Mouse (Mus musculus) liver, embryonic 12.5 days (tissue): ENCODE measurements around the gene Rrp36. TPM values are rescaled to one million over a fixed set of nuclear protein-coding genes. Genes with fewer than 3 reads are reported as not detected.

ENCODE experiments used
- ATAC-seq: fragments of 200-750 bp; cut with Nextera tagmentation; 2 replicates; pipeline ENCODE4 v1.8.0; 2017; ENCODE audit warnings: moderate number of reproducible peaks, mild to moderate bottlenecking, moderate library complexity
- H3K27ac ChIP-seq: fragments of 300-500 bp; sonication (generic); 2 replicates; pipeline ENCODE4 v1.5.1; 2016; ENCODE audit warnings: mild to moderate bottlenecking
- H3K27me3 ChIP-seq: fragments of 300-500 bp; sonication (generic); replicated peaks from 2 replicates; pipeline ENCODE4 v1.6.1; 2016; ENCODE audit warnings: mild to moderate bottlenecking, moderate library complexity
- H3K36me3 ChIP-seq: fragments of 300-500 bp; sonication (generic); 2 replicates; pipeline ENCODE4 v1.6.1; 2016; ENCODE audit warnings: mild to moderate bottlenecking, moderate library complexity
- H3K4me1 ChIP-seq: fragments of 300-500 bp; sonication (generic); 2 replicates; pipeline ENCODE4 v1.6.1; 2016
- H3K4me2 ChIP-seq: fragments of 300-500 bp; sonication (generic); 2 replicates; pipeline ENCODE4 v1.6.1; 2016; ENCODE audit warnings: mild to moderate bottlenecking, moderate library complexity
- H3K4me3 ChIP-seq: fragments of 300-500 bp; sonication (generic); 2 replicates; pipeline ENCODE4 v1.5.1; 2016; ENCODE audit warnings: mild to moderate bottlenecking, moderate library complexity
- H3K9ac ChIP-seq: fragments of 300-500 bp; sonication (generic); 2 replicates; pipeline ENCODE4 v1.6.1; 2016; ENCODE audit warnings: mild to moderate bottlenecking, moderate library complexity
- H3K9me3 ChIP-seq: fragments of 300-500 bp; sonication (generic); replicated peaks from 2 replicates; pipeline ENCODE4 v1.6.1; 2016; ENCODE audit warnings: mild to moderate bottlenecking, moderate library complexity
- WGBS: fragments of 180-500 bp; shearing (Covaris S2); methylation state at CpG from one replicate; pipeline ENCODE4 v1.1.7; 2016; ENCODE audit not compliant: insufficient replicate concordance; 5-methylcytosine and 5-hydroxymethylcytosine counted together
- polyA plus RNA-seq: library from polyadenylated mRNA; unstranded; fragments of >200 nt; fragmentation: Nextera tagmentation; extraction: Ambion mirVana; gene quantifications from 2 replicates; pipeline ENCODE4 v1.2.1, GENCODE M21; 2016

Gene Rrp36
- polyA plus RNA-seq, 1 experiment from 2014 or later, result 37.3 TPM

GRCm38 (mm10) chr17:46682654-46683389 is 8.7 kb upstream of the Rrp36 start:
- WGBS, result 87% methylated on average over 16 of the region's 16 CpGs
- Histone ChIP-seq H3K9me3 (no peaks in the 10 kb centered on the region), H3K4me3 (no peak overlapping the region), H3K27ac (no peak overlapping the region), H3K4me1 (peaks cover 36% of the 10 kb centered on the region), H3K36me3 (peaks cover 64% of the 10 kb centered on the region), H3K4me2 (no peak overlapping the region), H3K27me3 (no peaks in the 10 kb centered on the region), H3K9ac (no peak overlapping the region)
- ATAC-seq, result no peak

GRCm38 (mm10) chr17:46681466-46682118 is 7.4 kb upstream of the Rrp36 start:
- WGBS, result 25% methylated on average over 12 of the region's 12 CpGs

DNA sequence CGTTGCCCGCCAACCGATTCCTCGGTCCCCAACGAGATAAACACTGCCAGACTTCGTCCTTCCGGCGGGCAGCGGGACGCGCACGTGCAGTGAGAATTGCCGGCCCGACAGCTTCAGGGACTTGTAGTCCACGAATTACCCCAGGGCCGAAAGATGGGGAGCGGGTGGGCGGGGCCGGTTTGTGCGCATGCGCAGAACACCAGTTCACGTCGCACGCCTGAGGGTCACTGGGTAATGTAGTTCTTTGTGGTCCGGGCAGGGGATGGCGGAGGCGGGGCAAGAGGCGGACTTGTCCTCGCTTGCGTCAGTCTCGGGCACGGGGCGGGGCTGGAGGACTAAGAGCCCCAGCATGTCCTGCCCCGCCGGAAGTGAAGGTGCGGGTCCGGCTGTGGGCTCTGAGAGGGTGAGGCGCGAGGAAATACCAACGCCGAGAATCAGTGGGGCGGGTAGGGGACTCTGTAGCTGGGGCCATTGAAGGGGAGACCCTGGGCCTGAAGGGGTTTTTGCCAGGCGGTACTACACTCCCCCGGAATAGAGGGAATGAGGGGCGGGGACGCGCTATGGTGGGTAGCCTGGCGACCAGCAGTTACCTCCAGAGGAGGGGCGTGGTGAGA is 6.7 kb upstream of the Rrp36 start, which contains the start of gene Klhdc3:
Gene Klhdc3, minus strand, starts transcription at position 155 of the 614 bp plus-strand sequence.
- Histone ChIP-seq H3K27me3 (no peaks in the 10 kb centered on the region), H3K9me3 (no peaks in the 10 kb centered on the region), H3K4me3 (peak within 1 kb of the TSS; percentile 81), H3K27ac (peak within 1 kb of the TSS; percentile 90), H3K9ac (peak within 1 kb of the TSS; percentile 85), H3K4me2 (peak within 1 kb of the TSS; percentile 85), H3K36me3 (peaks cover 64% of the 10 kb centered on the region), H3K4me1 (peaks cover 36% of the 10 kb centered on the region)
- peak; percentile 97 for ATAC-seq
- under 1% methylated on average over 49 of the region's 49 CpGs for WGBS

More at GRCm38 (mm10) chr17:46681466-46682118, 7.4 kb upstream of the Rrp36 start:
- peak overlapping the region; percentile 81 for H3K4me3 ChIP-seq
- no peaks in the 10 kb centered on the region for H3K27me3 ChIP-seq
- ATAC-seq, result no peak
- peak overlapping the region; percentile 63 for H3K27ac ChIP-seq
- H3K9me3 ChIP-seq, result no peaks in the 10 kb centered on the region
- H3K9ac ChIP-seq, result peak overlapping the region; percentile 73
- H3K4me2 ChIP-seq, result peak overlapping the region; percentile 85
- peaks cover 64% of the 10 kb centered on the region for H3K36me3 ChIP-seq
- H3K4me1 ChIP-seq, result peaks cover 36% of the 10 kb centered on the region

GRCm38 (mm10) chr17:46679843-46680759 is 5.9 kb upstream of the Rrp36 start:
- Histone ChIP-seq H3K9ac (peak overlapping the region; percentile 85), H3K27ac (peak overlapping the region; percentile 90), H3K27me3 (no peaks in the 10 kb centered on the region), H3K4me1 (peaks cover 39% of the 10 kb centered on the region), H3K4me2 (peak overlapping the region; percentile 85), H3K36me3 (peaks cover 64% of the 10 kb centered on the region), H3K9me3 (no peaks in the 10 kb centered on the region), H3K4me3 (peak overlapping the region; percentile 81)
- peak; percentile 1; the same call in 1 of the 2 replicates for ATAC-seq
- WGBS, result under 1% methylated on average over 34 of the region's 34 CpGs

- Histone ChIP-seq H3K27me3 (no peaks in the 10 kb centered on the region), H3K9me3 (no peaks in the 10 kb centered on the region), H3K4me3 (peak overlapping the region; percentile 81), H3K4me2 (peak overlapping the region; percentile 85), H3K36me3 (peaks cover 59% of the 10 kb centered on the region), H3K9ac (peak overlapping the region; percentile 85), H3K27ac (peak overlapping the region; percentile 90), H3K4me1 (peaks cover 48% of the 10 kb centered on the region)
- 68% methylated on average over 9 of the region's 9 CpGs for WGBS
- ATAC-seq, result no peak
Measured at GRCm38 (mm10) chr17:46678911-46679310, 4.8 kb upstream of the Rrp36 start.

DNA sequence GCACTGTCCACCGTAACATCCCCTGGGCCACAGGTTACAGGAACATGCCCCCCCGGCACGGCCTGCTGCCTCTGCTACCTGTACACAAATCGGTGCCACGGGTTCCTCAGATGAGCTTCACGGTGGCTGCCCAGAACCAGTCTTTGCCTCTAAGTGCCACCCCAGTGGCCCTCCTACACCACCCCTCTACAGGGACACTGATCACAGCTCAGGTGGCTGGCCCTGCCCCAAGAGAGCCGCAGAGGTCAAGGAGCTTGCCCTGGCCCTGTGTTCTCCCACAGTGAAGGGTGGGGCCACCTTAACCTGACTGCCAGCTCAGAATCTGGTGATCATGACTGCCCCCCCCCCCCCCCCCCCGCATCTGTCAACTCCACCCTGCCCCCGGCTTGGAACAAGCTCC is 4.3 kb upstream of the Rrp36 start, which contains the start of gene Mea1:
Gene Mea1, plus strand, starts transcription at position 378 of the 400 bp plus-strand sequence.
- peaks cover 54% of the 10 kb centered on the region for H3K36me3 ChIP-seq

GRCm38 (mm10) chr17:46674530-46675283 is 555 bp upstream of the Rrp36 start:
- peaks cover 45% of the 10 kb centered on the region for H3K4me1 ChIP-seq

More for the DNA sequence above, 4.3 kb upstream of the Rrp36 start, which contains the start of gene Mea1:
- Histone ChIP-seq H3K27ac (peak within 1 kb of the TSS; percentile 90), H3K4me3 (peak within 1 kb of the TSS; percentile 81), H3K4me1 (peaks cover 51% of the 10 kb centered on the region), H3K9ac (peak within 1 kb of the TSS; percentile 85), H3K9me3 (no peaks in the 10 kb centered on the region), H3K27me3 (no peaks in the 10 kb centered on the region), H3K4me2 (peak within 1 kb of the TSS; percentile 85)
- WGBS, result 92% methylated on average over 7 of the region's 9 CpGs
- no peak for ATAC-seq

DNA sequence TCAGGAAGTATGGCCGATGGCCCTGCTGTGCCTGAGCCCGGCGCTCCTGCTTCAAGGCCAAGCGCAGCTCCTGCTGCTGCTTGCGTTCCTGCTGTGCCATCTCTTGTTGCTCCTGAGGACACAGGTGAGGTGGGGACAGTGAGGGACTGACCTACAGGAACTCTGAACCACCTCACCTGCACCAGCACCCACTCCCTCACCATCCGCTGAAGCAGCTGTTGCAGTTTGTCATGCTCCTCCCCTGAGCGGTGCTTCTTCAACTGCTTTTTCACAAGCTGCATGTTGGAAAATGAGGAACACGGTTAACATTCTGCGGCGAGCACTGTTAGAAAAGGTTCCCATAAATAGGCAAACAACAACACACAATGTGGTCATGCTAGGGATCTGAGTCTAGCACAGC is 4.2 kb downstream of the Rrp36 start:
- Histone ChIP-seq H3K9ac (no peak overlapping the region), H3K9me3 (no peaks in the 10 kb centered on the region), H3K4me2 (no peak overlapping the region), H3K4me1 (peaks cover 20% of the 10 kb centered on the region), H3K4me3 (no peak overlapping the region), H3K27me3 (no peaks in the 10 kb centered on the region), H3K36me3 (peaks cover 67% of the 10 kb centered on the region), H3K27ac (no peak overlapping the region)
- 88% methylated on average over 10 of the region's 10 CpGs for WGBS
- ATAC-seq, result no peak

More at GRCm38 (mm10) chr17:46674530-46675283, 555 bp upstream of the Rrp36 start:
- Histone ChIP-seq H3K4me3 (peak overlapping the region; percentile 76), H3K27me3 (no peaks in the 10 kb centered on the region), H3K4me2 (peak overlapping the region; percentile 83), H3K9me3 (no peaks in the 10 kb centered on the region), H3K36me3 (peaks cover 68% of the 10 kb centered on the region), H3K27ac (peak overlapping the region; percentile 83), H3K9ac (peak overlapping the region; percentile 75)
- 32% methylated on average over 15 of the region's 15 CpGs for WGBS
- peak; percentile 33 for ATAC-seq

DNA sequence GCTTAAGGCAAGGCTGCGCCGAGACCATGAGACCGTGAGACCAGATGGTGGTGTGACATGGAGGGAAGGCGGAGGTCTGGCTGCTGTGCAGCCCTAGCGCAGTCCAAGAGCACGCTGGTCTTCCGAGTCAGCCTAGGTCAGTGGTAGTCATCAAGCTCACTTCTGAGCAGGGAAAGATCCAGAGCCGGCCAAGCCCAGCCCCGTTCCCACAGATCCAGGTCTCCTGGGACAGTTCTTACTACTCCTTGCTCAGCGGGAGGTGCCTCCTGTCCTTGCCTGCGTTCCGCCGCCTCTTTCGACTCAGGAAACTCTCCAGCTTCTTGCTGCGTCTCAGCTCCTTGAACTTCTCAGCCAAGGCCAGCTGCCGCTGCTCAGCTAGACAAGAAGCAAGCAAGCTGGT is 6.4 kb downstream of the Rrp36 start:
- Histone ChIP-seq H3K27me3 (no peaks in the 10 kb centered on the region), H3K27ac (no peak overlapping the region), H3K9ac (no peak overlapping the region), H3K4me2 (no peak overlapping the region), H3K9me3 (no peaks in the 10 kb centered on the region), H3K36me3 (peaks cover 81% of the 10 kb centered on the region), H3K4me3 (no peak overlapping the region), H3K4me1 (peaks cover 4% of the 10 kb centered on the region)
- no peak for ATAC-seq
- WGBS, result 87% methylated on average over 16 of the region's 16 CpGs

DNA sequence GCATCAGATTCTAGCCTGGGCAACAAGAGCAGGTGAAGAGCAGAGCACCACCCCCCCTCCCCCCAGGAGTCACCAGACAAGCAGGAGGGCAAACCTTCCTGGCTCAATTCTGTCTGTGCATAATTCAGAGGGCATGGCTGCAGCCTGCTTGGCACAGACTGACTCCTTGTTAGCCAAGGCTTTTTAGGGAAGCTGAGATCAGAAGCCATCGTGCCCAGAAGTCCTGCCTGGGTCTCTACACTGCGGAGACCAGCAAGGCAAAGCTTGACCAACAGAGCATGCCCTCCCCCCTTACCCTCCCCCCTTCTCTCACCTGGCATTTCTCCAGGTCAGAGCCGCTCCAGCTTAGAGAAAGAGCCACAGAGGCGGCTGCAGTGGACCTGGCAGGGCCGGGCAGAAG is 11.4 kb downstream of the Rrp36 start:
- no peaks in the 10 kb centered on the region for H3K4me1 ChIP-seq
- no peak for ATAC-seq
- H3K27me3 ChIP-seq, result no peaks in the 10 kb centered on the region
- no peak overlapping the region for H3K4me2 ChIP-seq
- WGBS, result 83% methylated on average over 5 of the region's 5 CpGs
- no peak overlapping the region for H3K27ac ChIP-seq
- H3K36me3 ChIP-seq, result peaks cover 93% of the 10 kb centered on the region
- no peak overlapping the region for H3K4me3 ChIP-seq
- no peaks in the 10 kb centered on the region for H3K9me3 ChIP-seq
- no peak overlapping the region for H3K9ac ChIP-seq
